Mouse (Mus musculus) olfactory bulb, adult 2 months (tissue): ENCODE results near the gene Gm28919. TPM values are rescaled to one million over a fixed set of nuclear protein-coding genes. Genes with fewer than 3 reads are reported as not detected.
"Not testable (repeated sequence)": the region's sequence is repeated elsewhere in the genome, so short reads cannot be mapped to it uniquely, and the experiment has no call there.

Source experiments
- H3K27ac ChIP-seq: fragments of 200-500 bp; 2 replicates; pipeline ENCODE4 v1.5.1; 2012; ENCODE audit warnings: low read depth, low read length; ENCODE audit not compliant: insufficient read depth
- H3K4me1 ChIP-seq: fragments of 200-500 bp; 2 replicates; pipeline ENCODE4 v1.6.1; 2012; ENCODE audit warnings: low read length; ENCODE audit not compliant: control insufficient read depth, insufficient read depth
- H3K4me3 ChIP-seq: fragments of 200-500 bp; 2 replicates; pipeline ENCODE4 v1.5.1; 2012; ENCODE audit warnings: mild to moderate bottlenecking, low read depth, low read length, moderate library complexity; ENCODE audit not compliant: insufficient read depth
- WGBS: fragments of 180-500 bp; shearing (Covaris S2); methylation state at CpG from one replicate; pipeline ENCODE4 v1.1.7; 2018; 5-methylcytosine and 5-hydroxymethylcytosine counted together
- polyA plus RNA-seq: library from polyadenylated mRNA; stranded (reverse); fragments of >200 nt; gene quantifications from 2 replicates; pipeline ENCODE4 v1.2.4, GENCODE M21; 2012; ENCODE audit warnings: low replicate concordance; ENCODE audit not compliant: missing spikeins, insufficient read depth, insufficient read length

Gene Gm28919
- not detected in 2 replicates for polyA plus RNA-seq

DNA sequence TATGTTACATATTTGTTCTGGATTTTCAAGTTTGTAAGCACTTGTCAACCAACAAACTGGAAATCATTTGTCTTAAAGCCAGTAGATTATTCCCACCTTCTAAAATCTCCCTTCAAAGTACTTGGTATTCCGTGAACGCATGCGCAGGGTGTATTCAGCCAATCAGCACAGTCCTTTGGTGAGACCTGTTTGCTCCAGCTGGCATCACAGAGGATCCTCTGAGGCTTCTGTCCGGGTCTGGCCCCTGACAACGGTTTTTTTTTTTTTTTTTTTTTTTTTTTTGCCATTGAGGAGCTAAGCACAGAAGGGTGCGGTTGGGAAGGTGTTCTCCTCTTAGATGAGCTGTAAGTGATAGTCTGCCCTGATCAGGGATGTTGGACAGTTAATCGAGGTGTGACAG, at the start of gene Gm28919:
Gene Gm28919, plus strand, starts transcription at position 301 of the 400 bp plus-strand sequence.
- H3K27ac ChIP-seq, H3K4me3 ChIP-seq, H3K4me1 ChIP-seq: not testable (repeated sequence)
- WGBS = 74% methylated on average over 3 of the region's 7 CpGs

Other genes with a start within 250 kb of the Gm28919 start
- gene Gm21719, start 99.3 kb downstream of the Gm28919 start, polyA plus RNA-seq = not detected in 2 replicates